Mouse (Mus musculus) midbrain, embryonic 13.5 days (tissue): Measurements from ENCODE around the gene Clca3a1. TPM values are rescaled to one million over a fixed set of nuclear protein-coding genes. Genes with fewer than 3 reads are reported as not detected.
"Not testable (repeated sequence)": the region's sequence is repeated elsewhere in the genome, so short reads cannot be mapped to it uniquely, and the experiment has no call there.

ENCODE experiments used
- ATAC-seq: fragments of 200-750 bp; cut with Nextera tagmentation; 2 replicates; pipeline ENCODE4 v1.8.0; 2017; ENCODE audit warnings: mild to moderate bottlenecking, moderate TSS enrichment, moderate library complexity
- H3K27ac ChIP-seq: fragments of 300-500 bp; sonication (generic); 2 replicates; pipeline ENCODE4 v1.5.1; 2015; ENCODE audit warnings: inconsistent platforms, mild to moderate bottlenecking, moderate library complexity
- H3K27me3 ChIP-seq: fragments of 300-500 bp; sonication (generic); 2 replicates; pipeline ENCODE4 v1.6.1; 2015; ENCODE audit warnings: mild to moderate bottlenecking, inconsistent platforms
- H3K36me3 ChIP-seq: fragments of 300-500 bp; sonication (generic); 2 replicates; pipeline ENCODE4 v1.6.1; 2015; ENCODE audit warnings: mild to moderate bottlenecking, inconsistent platforms
- H3K4me1 ChIP-seq: fragments of 300-500 bp; sonication (generic); replicated peaks from 2 replicates; pipeline ENCODE4 v1.6.1; 2015; ENCODE audit warnings: inconsistent platforms
- H3K4me2 ChIP-seq: fragments of 300-500 bp; sonication (generic); replicated peaks from 2 replicates; pipeline ENCODE4 v1.6.1; 2015; ENCODE audit warnings: moderate library complexity, mild to moderate bottlenecking, inconsistent platforms
- H3K4me3 ChIP-seq: fragments of 300-500 bp; sonication (generic); replicated peaks from 2 replicates; pipeline ENCODE4 v1.5.1; 2015; ENCODE audit warnings: mild to moderate bottlenecking, inconsistent platforms
- H3K9ac ChIP-seq: fragments of 300-500 bp; sonication (generic); replicated peaks from 2 replicates; pipeline ENCODE4 v1.6.1; 2015; ENCODE audit warnings: mild to moderate bottlenecking, inconsistent platforms
- H3K9me3 ChIP-seq: fragments of 300-500 bp; sonication (generic); 2 replicates; pipeline ENCODE4 v1.6.1; 2016; ENCODE audit warnings: mild to moderate bottlenecking, inconsistent platforms
- WGBS: fragments of 180-500 bp; shearing (Covaris S2); methylation state at CpG from one replicate; pipeline ENCODE4 v1.1.7; 2015; 5-methylcytosine and 5-hydroxymethylcytosine counted together
- polyA plus RNA-seq: library from polyadenylated mRNA; unstranded; fragments of >200 nt; fragmentation: Nextera tagmentation; extraction: Ambion mirVana; gene quantifications from 2 replicates; pipeline ENCODE4 v1.2.1, GENCODE M21; 2015

The Clca3a1 gene
- polyA plus RNA-seq, result 0.17 and 0.19 TPM in 2 replicates

GRCm38 (mm10) chr3:144760592-144761309 lies at the start of gene Clca3a1:
Gene Clca3a1, minus strand, starts transcription at chr3:144760977.
- Histone ChIP-seq H3K9me3 (no peaks in the 10 kb centered on the region), H3K36me3 (no peaks in the 10 kb centered on the region), H3K4me2 (no peak within 1 kb of the TSS), H3K27ac (no peak within 1 kb of the TSS), H3K27me3 (no peaks in the 10 kb centered on the region), H3K4me1 (no peaks in the 10 kb centered on the region), H3K4me3 (no peak within 1 kb of the TSS), H3K9ac (no peak within 1 kb of the TSS)
- WGBS, result 89% methylated on average over 9 of the region's 11 CpGs
- no peak for ATAC-seq

GRCm38 (mm10) chr3:144808153-144808925 lies 47.6 kb upstream of the Clca3a1 start:
- not testable (repeated sequence) for H3K27ac ChIP-seq, H3K4me2 ChIP-seq, H3K36me3 ChIP-seq, H3K4me3 ChIP-seq, H3K9ac ChIP-seq, H3K27me3 ChIP-seq, H3K4me1 ChIP-seq, H3K9me3 ChIP-seq
- ATAC-seq, result 0 out of 2 replicates have a peak, but pooled peaks have one; percentile 24
- WGBS, result 64% methylated on average over 15 of the region's 17 CpGs

- ATAC-seq, H3K4me1 ChIP-seq, H3K4me3 ChIP-seq, H3K27ac ChIP-seq, H3K9ac ChIP-seq, H3K27me3 ChIP-seq, H3K36me3 ChIP-seq, H3K9me3 ChIP-seq, H3K4me2 ChIP-seq: not testable (repeated sequence)
- 41% methylated on average over 2 of the region's 2 CpGs for WGBS
Observed at GRCm38 (mm10) chr3:144806626-144807025, 45.8 kb upstream of the Clca3a1 start.

- H3K9me3 ChIP-seq, result no peaks in the 10 kb centered on the region
- WGBS, result 37% methylated on average over 8 of the region's 8 CpGs
- H3K4me3 ChIP-seq, result no peak overlapping the region
- H3K36me3 ChIP-seq, result no peaks in the 10 kb centered on the region
- H3K4me1 ChIP-seq, result no peaks in the 10 kb centered on the region
- no peak overlapping the region for H3K4me2 ChIP-seq
- no peak overlapping the region for H3K27ac ChIP-seq
- no peak for ATAC-seq
- no peak overlapping the region for H3K9ac ChIP-seq
- no peaks in the 10 kb centered on the region for H3K27me3 ChIP-seq
Observed at GRCm38 (mm10) chr3:144801861-144802260, 41.1 kb upstream of the Clca3a1 start.

- Histone ChIP-seq H3K9me3 (no peaks in the 10 kb centered on the region), H3K4me2 (no peak overlapping the region), H3K4me3 (no peak overlapping the region), H3K4me1 (no peaks in the 10 kb centered on the region), H3K27ac (no peak overlapping the region), H3K36me3 (no peaks in the 10 kb centered on the region), H3K27me3 (no peaks in the 10 kb centered on the region), H3K9ac (no peak overlapping the region)
- ATAC-seq, result no peak
- WGBS, result 89% methylated on average over 11 of the region's 11 CpGs
Observed at GRCm38 (mm10) chr3:144785181-144786148, 24.7 kb upstream of the Clca3a1 start.

- Histone ChIP-seq H3K27ac (no peak overlapping the region), H3K9me3 (no peaks in the 10 kb centered on the region), H3K4me1 (no peaks in the 10 kb centered on the region), H3K36me3 (no peaks in the 10 kb centered on the region), H3K4me2 (no peak overlapping the region), H3K27me3 (no peaks in the 10 kb centered on the region), H3K4me3 (no peak overlapping the region), H3K9ac (no peak overlapping the region)
- 87% methylated on average over 4 of the region's 4 CpGs for WGBS
- ATAC-seq, result no peak
Observed at GRCm38 (mm10) chr3:144765161-144765560, 4.4 kb upstream of the Clca3a1 start.

GRCm38 (mm10) chr3:144761454-144761853 lies 677 bp upstream of the Clca3a1 start:
- no peak for ATAC-seq
- Histone ChIP-seq H3K36me3 (no peaks in the 10 kb centered on the region), H3K27ac (no peak overlapping the region), H3K4me2 (no peak overlapping the region), H3K4me1 (no peaks in the 10 kb centered on the region), H3K4me3 (no peak overlapping the region), H3K9ac (no peak overlapping the region), H3K27me3 (no peaks in the 10 kb centered on the region), H3K9me3 (no peaks in the 10 kb centered on the region)
- 84% methylated on average over 6 of the region's 6 CpGs for WGBS

- H3K4me1 ChIP-seq, result no peaks in the 10 kb centered on the region
- no peaks in the 10 kb centered on the region for H3K9me3 ChIP-seq
- H3K36me3 ChIP-seq, result no peaks in the 10 kb centered on the region
- no peak overlapping the region for H3K27ac ChIP-seq
- H3K27me3 ChIP-seq, result no peaks in the 10 kb centered on the region
- H3K4me3 ChIP-seq, result no peak overlapping the region
- 90% methylated on average over 3 of the region's 3 CpGs for WGBS
- H3K4me2 ChIP-seq, result no peak overlapping the region
- no peak overlapping the region for H3K9ac ChIP-seq
- ATAC-seq, result no peak
Observed at GRCm38 (mm10) chr3:144759719-144760118, 1.1 kb downstream of the Clca3a1 start.

GRCm38 (mm10) chr3:144756103-144756502 lies 4.7 kb downstream of the Clca3a1 start:
- H3K9ac ChIP-seq, H3K27me3 ChIP-seq, H3K27ac ChIP-seq, H3K4me2 ChIP-seq, H3K9me3 ChIP-seq, H3K4me3 ChIP-seq, H3K4me1 ChIP-seq, H3K36me3 ChIP-seq, ATAC-seq: not testable (repeated sequence)
- WGBS, result 85% methylated on average over 8 of the region's 8 CpGs

- Histone ChIP-seq H3K36me3 (no peaks in the 10 kb centered on the region), H3K27me3 (no peaks in the 10 kb centered on the region), H3K27ac (no peak overlapping the region), H3K9me3 (no peaks in the 10 kb centered on the region), H3K4me2 (no peak overlapping the region), H3K9ac (no peak overlapping the region), H3K4me1 (no peaks in the 10 kb centered on the region), H3K4me3 (no peak overlapping the region)
- ATAC-seq, result no peak
- WGBS, result 4% methylated on average over 2 of the region's 2 CpGs
Observed at GRCm38 (mm10) chr3:144753120-144753519, 7.7 kb downstream of the Clca3a1 start.

GRCm38 (mm10) chr3:144749062-144749963 lies 11.5 kb downstream of the Clca3a1 start:
- H3K4me3 ChIP-seq, H3K9ac ChIP-seq, H3K4me1 ChIP-seq, H3K27ac ChIP-seq, H3K9me3 ChIP-seq, H3K4me2 ChIP-seq, H3K36me3 ChIP-seq, H3K27me3 ChIP-seq: not testable (repeated sequence)
- WGBS, result 42% methylated on average over 19 of the region's 21 CpGs
- peak; percentile 65; the same call in 1 of the 2 replicates for ATAC-seq
